Mouse (Mus musculus): ENCODE data around the gene Fitm2.

Fitm2 gene

DNA sequence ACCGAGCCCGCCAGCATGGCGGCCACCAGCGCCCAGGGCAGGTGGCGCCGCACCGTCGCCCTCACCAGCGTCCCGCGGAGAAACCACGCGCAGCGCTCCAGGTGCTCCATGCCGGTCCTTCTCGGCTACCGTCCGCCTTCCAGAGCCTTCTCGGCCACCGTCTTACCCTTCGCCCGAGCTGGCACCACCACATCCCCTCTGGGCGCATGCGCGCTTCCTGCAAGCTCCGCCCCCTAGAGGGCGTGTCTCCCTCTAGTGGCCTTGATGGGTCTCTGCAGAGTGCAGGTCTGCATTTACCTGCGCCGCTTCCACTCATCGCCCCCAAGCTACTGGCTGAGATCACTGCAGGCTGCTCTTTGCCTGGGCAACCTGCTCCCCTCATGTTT, at the start of gene Fitm2:
TSS of gene Fitm2 (minus strand) at position 164 of the 386 bp plus-strand sequence.
- peak; percentile 96 for DNase-seq

DNA sequence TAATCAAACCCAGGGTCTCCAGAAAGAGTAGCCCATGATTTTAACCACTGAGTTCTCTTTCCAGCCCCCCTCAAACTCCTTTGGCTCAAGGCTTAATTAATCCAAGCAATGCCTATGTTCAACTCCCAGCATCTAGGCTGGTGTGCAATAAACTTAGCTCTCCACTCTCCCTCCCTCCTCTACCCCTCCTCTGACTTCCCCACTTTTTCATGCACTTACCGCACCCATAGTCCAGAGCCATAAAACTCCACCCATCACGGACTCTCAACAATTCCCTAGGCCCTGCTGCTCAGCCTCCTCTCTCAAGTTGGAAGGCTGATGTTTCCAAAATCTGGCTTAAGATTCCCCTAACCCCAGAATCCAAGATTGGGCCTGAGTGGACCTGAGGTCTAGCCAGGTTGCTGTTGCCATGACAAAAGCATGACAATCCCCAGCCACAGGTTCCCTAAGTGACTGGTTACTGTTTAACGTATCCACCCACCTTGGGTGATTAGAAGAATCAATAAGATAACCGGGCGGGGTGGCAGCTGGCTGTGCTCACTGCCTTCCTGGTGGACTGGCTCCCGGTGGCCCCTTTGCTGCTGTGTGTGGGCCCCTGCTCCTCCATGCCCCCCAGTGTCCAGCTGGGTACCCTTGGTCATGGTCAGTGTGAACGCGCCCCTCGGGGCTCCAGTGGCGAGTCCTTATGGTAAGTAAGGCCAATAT, 34.0 kb upstream of the Fitm2 start, which contains the start of gene Hnf4a:
TSS of gene Hnf4a (plus strand) at position 509 of the 705 bp plus-strand sequence.
- no peak for DNase-seq

DNA sequence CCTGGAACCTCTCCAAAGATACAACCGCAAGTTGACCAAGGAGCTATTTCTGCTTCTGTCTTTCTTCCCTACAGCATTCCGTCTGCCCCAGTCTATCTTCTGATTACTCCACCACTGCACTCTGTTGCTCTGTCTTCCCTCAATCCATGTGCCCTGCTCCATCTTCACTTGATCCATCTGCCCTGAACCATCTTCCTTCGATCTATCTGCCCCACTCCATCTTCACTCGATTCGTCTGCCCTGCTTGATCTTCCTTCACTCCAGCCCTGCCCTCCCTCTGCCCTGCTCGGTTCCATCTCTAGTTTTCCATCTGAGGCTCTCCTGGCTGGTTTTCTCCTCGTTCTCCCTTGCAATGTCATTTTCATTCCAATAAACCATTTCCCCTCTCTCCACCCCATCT, 30.8 kb upstream of the Fitm2 start:
- DNase-seq, result no peak

DNA sequence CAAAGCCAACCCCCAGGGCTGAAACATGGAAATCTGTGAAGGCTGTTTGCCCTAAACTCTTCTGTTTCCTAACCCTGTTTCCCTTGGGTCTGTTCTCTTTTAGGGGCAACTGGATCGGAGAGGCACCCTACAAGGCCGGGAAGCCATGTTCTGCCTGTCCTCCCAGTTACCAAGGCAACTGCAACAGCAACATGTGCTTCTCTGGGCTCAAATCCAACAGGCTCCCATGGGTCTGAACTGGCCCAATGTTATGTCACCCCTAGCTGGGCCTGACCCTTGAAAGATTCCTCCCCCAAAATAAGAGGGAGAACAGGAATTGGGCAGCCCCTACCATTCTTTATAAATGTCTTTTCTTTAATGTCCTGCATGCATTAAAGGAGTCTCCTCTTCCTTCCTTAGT, 29.8 kb upstream of the Fitm2 start:
- DNase-seq, result no peak

DNA sequence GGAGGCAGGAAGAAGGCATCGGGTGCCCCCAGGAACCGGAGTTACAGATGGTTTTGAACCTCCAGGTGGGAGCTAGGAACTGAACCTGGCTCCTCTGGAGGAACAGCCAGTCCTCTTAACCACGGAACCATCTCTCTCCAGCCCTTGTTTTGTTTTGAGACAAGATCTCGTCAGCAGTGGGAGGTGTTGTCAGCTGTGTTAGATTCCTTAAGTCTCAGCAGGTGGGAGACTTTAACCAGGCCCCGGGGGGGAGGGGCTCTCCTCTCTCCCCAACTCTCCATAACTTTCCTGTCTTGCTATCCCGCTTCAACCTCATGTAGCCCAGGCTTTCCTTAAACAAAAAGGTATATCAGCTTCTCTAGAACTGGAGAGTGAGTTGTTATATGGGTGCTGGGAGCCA, 22.0 kb upstream of the Fitm2 start:
- DNase-seq, result no peak

DNA sequence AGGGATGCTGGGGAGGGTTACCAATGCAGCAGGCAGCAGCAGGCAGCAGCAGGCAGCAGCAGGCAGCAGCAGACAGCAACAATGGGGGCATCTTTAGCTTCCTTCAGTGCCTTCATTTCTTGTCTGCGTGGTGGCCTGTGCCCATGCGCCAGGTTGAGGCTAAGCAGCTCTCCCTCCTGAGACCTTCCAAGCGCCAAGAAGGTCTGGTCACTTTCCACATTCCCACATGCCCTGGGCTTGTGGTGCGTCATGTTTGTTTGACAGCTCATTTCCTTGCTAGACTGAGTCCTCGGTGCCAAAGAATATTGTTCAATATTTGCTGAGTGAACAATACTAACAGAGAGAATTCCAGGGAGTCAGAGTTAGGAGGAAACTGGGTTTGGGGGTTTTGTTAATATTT, 21.5 kb upstream of the Fitm2 start:
- DNase-seq, result peak; percentile 74

DNA sequence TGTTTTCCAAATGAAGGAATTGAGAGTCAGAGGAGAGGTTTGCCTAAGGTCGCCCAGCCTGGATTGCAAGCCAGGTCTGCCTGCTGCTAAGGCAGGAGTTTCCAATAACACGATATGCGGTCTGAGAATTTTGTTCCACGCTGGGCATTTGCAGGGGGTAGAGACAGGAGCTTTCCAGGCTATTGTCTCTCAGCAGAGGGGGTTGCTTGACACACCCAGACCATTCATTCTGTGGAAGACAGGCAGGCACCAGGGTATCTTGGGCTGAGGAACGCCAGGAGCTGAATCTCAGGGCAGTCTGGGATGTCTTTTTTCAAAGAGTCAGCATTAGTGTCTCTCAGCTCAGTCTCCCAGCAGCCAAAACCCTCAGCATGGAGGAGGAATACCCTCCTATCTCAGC, 20.6 kb upstream of the Fitm2 start:
- DNase-seq, result no peak

DNA sequence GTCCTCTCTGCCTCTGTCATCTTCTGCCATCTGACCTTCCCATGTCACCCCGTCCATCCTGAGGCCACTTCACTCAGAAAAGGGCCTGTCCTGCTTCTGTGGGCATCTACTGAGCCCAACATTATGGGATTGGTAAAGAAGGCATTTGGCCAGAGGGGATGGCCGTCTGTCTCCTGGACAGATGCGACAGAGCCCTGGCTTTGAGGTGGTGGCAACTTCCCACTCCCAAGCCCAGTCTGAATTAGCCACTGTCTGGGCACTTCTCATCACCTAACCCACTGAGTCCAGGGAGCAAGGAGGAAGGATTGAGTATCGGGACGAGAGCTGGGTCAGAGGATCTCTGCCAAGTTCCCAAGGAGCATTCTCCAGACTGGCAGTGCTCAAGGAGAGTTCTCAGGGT, 19.6 kb upstream of the Fitm2 start, which contains the start of gene R3hdml:
TSS of gene R3hdml (plus strand) at position 301 of the 400 bp plus-strand sequence.
- no peak for DNase-seq

DNA sequence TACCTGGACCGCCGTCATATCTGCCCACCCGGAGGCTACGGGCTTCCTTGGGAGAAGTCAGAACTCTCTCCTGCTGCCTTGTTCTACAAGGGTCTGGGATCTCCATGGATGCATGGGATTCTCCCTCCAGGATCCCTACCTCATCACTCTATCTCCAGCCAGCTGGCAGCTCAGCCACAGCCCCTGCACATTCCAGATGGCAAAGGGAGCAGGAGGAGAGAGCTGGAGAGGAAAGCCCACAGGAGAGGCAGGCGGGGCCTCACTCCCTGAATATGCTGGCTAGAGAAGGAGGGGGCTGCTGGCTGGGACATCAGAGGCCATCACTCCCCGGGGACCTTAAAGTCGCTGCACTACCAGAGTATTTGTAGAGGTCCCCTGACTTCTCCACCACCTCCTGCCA, 18.9 kb upstream of the Fitm2 start:
- no peak for DNase-seq

DNA sequence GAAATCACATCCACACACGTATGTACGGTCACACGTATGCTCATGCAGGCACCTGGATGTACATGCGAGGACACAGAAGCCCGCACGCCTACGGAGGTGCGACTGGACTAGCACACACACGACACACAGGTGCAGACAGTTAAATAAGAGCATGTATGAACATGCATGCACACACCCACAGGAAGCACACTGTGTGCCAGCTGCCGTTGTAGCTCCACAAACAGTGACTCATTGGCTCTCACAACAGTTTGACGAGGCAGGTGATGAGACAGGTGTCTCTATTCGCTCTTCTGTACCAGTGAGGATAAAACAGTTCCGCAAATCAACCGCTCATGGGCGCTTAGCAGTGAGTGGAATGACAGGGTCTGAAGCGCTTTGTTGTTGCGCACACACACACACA, 18.2 kb upstream of the Fitm2 start:
- no peak for DNase-seq

DNA sequence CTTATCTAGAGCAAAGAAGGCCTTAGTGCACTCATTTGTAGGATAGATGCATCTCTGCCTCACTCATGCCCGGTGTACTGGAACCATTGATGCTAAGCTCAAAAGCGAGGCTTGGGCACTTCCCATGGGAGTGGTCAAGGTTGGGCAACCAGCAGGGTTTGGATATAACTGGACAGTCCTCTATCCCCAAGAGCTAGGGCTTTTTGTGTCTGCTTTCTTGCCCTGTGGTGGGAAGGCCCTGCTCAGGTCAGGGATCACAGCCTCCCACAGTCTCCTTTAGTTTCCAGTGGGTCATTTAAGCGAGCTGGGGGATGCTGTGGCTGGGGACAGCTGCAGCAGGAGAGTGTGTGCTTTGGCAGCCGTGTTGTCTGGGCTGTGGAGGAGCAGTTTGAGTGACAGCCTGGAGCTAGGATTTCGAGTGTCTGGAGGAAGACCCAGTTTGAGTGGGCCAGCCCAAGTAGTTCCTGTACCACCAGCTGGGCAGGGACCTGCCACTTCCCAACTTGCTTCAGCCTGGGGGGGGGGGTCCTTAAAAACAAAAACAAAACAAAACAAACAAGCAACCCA, 17.4 kb upstream of the Fitm2 start:
- no peak for DNase-seq

DNA sequence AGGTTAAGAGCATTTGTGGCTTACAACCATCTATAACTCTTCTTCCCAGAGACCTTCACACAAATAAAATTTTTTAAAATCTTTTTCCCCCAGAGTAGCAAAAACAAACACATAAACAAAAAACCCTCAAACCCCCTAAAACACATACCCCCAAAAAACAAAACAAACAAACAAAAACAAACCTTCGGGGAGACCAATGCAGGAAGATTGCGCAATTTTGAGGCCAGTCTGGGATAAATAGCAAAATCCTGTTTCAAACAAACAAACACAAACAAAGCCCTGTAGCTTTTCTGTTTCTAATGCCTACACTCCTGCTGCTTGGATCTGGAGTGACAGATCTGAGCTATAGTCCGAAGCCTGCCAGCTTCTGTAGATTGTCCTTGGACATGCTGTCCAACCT, 14.9 kb upstream of the Fitm2 start:
- no peak for DNase-seq

DNA sequence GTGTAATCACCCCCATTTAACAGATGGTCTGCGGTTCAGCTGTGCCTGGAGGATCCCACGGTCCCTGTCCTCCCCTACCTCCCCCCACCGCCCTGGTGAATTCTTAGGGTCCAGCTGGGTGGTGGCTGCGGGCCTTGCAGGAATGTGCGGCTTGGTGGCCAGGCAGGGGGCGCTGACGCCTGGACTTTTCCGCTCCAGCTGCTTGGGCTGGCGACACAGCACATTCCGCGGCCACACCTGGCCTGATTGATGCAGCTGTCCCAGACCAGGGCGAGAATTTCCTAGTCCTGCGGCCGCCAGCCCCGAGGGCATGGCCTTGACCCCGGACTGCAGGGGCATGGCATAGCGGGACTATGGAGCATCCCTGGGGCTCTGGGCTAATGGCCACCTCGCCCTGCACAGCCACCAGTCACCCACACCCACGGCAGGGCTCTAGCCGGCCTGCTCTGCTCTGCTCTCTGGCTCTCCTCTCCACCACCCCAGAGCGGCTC, 9.2 kb upstream of the Fitm2 start:
- DNase-seq, result peak; percentile 52

DNA sequence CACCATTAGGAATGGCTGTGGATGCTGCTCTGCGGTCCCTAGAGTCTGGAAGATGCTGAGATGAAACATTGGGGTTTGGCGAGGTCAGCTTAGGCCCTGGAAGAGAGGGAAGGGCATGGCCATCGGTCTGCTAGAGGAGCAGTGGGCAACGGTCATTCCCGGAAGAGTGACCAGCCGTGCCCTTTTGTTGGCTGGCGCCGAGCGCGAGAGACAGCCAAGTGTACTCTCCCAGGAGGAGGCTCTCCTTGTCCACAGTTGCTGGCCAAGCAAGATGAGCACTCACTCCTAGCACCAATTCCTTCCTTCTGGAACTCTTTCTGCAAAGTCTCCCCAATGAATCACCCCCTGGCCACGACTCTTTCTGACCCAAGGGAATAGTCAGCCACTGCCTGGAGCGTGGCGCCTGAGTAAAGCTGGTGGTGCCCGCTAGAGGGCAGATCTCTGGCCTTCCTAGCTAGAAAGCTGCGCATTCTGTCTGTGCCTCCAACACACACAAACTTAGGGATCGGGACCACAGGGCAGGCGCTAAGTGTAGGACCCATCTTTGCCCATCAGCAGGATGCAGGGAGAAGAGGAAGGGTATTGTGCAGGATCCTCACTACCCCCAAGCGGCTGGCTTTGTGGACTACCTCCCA, 7.9 kb upstream of the Fitm2 start:
- peak; percentile 50 for DNase-seq

DNA sequence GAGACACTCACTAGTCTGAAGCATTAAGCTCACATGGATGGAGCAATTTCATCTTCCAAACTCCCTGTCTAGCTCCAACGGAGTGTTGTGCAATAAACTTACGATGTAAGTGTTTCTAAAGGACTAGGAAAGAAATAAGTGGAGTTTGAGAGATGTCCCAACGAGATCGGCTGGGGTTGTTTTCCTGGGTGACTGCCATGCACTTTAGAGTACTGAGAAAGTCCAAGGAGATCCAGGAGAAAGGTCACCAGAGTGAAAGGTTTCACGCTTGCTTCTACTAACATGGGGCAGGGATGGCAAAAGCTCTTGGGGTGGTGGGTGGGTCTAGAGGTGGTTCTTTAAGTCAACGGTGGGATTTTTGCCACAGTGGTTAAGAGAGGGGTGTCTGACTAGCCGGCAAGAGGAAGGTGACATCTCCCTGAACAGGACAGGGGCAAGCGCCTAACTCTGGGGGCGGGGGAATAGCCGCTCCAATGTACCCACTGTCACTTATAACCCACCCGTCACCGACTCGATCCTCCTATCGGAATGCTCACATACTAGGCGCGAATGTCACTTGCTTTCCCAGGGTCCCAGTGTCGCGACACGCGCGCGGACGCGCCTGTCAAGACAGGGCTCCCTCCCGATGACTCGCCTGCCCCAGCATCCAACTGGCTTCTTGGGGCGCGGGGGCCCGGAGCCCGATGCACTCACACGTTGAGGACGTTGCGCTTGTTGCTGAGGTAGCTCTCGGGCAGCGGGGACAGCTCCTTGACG, 541 bp downstream of the Fitm2 start:
- DNase-seq, result peak; percentile 83

DNA sequence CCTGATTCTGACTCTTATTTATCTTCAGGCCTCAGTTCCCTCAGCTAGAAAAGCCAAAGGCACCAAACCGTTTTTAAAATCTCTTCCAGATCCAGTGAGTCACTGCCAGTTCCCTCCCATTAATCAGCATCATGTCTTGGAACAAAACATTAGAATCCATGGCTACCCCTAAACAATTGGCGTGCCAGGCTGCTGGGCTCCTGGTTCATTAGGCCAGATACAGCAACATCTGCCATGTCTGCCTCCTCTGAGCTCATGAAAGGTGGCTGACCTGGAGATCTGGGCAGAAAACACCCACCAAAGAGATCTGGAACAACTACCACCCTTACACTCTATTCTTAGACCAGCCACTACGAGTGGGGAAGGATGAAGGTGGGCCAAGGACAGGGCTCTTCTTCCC, 1.3 kb downstream of the Fitm2 start:
- peak; percentile 31 for DNase-seq

DNA sequence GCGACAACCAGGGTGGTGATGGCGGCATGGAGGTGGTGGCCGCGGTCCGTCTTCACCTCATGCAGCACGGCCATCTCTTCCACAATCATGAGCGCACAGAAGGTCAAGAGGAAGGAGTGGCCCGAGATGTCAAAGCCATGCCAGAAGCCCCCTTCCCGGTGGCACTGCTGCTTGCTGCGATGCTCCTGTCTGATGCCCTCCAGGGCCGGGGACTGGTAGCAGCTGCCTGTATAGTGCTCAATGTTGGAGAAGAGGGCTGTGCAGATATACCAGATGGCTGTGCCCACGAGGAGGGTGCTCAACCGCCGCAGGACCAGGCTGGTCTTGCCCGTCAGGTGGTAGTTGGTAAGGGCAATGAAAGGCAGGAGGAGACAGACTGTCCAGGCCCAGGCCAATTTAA, 2.7 kb downstream of the Fitm2 start:
- DNase-seq, result no peak

DNA sequence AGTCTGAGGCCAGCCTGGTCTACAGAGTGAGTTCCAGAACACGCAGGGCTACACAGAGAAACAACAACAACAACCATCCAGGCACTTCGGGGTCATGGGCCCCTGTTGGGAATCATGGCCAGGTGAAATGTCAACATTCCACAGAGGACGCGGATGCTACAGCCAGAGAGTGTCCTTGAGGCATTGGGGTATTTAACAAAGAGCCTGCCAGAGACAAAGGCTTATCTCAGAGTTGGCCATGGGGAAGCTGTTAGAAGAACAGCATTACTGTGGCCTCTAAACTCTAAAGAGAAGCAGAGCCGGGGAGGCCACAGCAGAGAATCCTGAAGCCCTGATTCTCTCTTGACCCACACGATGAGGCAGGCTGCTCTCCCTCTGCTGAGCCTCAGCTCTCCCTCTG, 3.6 kb downstream of the Fitm2 start:
- no peak for DNase-seq

DNA sequence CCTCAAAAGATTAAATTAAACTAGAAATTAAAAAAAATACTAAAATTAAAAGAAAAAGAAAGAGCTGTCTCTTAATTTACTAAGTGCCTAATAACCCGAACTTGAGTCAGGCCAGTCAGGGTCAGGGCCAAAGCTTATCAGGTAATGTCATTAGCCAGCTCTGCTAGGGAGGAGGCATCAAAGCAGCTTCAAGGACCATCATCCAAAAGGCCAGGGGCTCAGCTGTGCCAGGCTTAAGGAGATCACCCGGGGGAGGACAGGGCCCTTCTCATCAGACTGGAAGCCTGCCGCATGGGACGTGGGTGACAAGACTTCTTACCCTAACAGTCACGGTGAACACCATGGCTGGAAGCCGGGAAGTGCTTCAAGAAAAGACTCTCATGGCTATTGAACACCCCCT, 4.8 kb downstream of the Fitm2 start:
- no peak for DNase-seq

DNA sequence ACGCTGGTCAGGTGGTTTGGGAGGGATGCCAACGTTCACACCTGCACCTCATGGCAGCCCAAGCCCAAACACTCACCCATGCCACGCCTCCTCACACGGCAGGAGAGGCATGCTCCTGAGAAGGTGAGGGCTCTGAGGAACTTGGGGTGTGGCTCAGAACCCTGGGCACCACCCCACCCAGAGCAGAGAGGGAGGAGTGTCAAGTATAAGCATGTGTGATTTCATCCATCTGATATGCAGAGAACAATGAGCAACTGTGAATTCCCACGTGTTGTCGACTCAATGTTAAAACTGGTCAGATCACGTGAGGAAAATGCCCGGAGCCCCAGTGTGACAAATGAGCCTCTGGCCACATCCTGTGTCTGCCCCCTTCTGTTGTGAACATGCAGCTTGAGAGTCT, 5.7 kb downstream of the Fitm2 start:
- peak; percentile 69 for DNase-seq

DNA sequence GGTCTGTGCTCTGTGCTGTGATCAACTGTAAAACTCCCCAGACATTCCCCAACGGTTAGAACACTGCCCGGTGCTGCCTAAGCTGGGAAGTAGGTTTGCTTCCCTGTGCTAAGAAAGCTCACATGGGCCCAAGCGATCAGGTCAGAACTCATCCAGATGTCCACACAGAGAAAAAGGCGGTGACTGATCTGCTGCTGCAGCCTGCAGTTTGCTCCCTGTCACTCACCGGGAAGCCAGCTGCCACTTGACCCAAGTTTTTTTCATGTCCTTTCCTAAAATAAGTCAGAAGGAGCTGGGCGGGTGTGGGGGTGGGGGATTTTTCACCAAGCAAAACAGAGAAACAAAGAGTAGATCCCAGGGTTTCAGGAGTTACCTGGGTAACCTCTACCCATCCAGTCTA, 7.9 kb downstream of the Fitm2 start:
- DNase-seq, result peak; percentile 41

DNA sequence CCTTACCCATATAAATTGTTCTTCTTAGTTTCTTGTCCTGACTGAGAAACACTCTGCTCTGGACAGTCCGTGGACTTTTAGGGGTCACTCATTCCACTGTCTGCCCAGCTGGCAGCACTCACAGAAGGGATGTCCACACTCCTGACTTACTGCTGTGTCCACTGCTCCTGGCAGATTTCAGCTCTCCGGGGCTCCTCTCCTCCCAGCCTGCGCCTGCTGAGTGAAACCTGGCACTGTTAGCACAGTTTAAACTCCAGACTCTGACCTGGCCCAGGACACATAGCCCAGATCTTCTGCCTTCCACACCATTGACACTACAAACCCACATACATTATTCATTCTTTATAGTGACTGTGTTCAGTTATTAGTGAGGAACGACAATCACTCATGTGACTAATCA, 8.4 kb downstream of the Fitm2 start:
- no peak for DNase-seq

DNA sequence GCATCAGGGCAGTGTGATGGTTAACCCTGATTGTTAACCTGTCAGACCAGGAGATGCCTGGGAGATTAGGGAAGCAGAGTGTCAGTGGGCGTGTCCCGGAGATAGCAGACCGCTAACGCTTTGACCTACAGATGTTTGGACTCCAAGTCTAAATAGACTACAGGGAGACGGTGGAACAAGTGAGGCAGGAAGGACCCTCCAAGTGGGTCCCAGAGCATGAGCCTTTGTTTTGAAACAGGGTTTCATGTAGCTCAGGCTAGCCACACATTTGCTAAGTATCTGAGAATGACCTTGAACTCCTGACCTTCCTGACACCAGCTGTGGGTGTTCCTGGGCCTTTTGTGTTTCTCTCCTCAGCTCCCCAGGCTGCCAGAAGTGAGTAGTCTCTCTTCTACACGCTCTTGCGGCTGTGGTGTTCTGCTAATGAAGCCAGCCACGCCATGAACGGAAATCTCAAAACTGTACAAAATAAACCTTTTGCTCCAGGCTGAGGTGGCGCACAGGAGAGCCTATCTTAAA, 9.1 kb downstream of the Fitm2 start:
- DNase-seq, result no peak
